Mouse (Mus musculus) liver, adult 2 months (tissue): ENCODE results near the gene Znhit2. TPM values are rescaled to one million over a fixed set of nuclear protein-coding genes. Genes with fewer than 3 reads are reported as not detected.

Source experiments
- DNase-seq: peaks from one replicate; pipeline ENCODE4 v3.0.0-alpha.2; 2011; ENCODE audit warnings: low read depth, low spot score; ENCODE audit errors: extremely low read depth
- H3K27ac ChIP-seq: fragments of 200-500 bp; replicated peaks from 2 replicates; pipeline ENCODE4 v1.5.1; 2012; ENCODE audit warnings: low read depth, mild to moderate bottlenecking, control low read depth, inconsistent platforms, low read length; ENCODE audit not compliant: insufficient read depth
- H3K27me3 ChIP-seq: fragments of 200-500 bp; 2 replicates; pipeline ENCODE4 v1.6.1; 2012; ENCODE audit warnings: mild to moderate bottlenecking, moderate library complexity, low read length, inconsistent platforms; ENCODE audit not compliant: control insufficient read depth, insufficient read depth
- H3K36me3 ChIP-seq: fragments of 200-500 bp; 2 replicates; pipeline ENCODE4 v1.6.1; 2012; ENCODE audit warnings: low read length, inconsistent platforms; ENCODE audit not compliant: control insufficient read depth, insufficient read depth
- H3K4me1 ChIP-seq: fragments of 200-500 bp; 2 replicates; pipeline ENCODE4 v1.6.1; 2011; ENCODE audit warnings: low read length; ENCODE audit not compliant: control insufficient read depth, insufficient read depth
- H3K4me3 ChIP-seq: fragments of 200-500 bp; 2 replicates; pipeline ENCODE4 v1.5.1; 2011; ENCODE audit warnings: low read depth, mild to moderate bottlenecking, control low read depth, low read length, moderate library complexity; ENCODE audit not compliant: insufficient read depth
- H3K79me2 ChIP-seq: fragments of 200-500 bp; 2 replicates; pipeline ENCODE4 v1.6.1; 2012; ENCODE audit warnings: inconsistent platforms, mild to moderate bottlenecking, low read length, moderate library complexity; ENCODE audit not compliant: control insufficient read depth, insufficient read depth
- H3K9ac ChIP-seq: fragments of 200-500 bp; 2 replicates; pipeline ENCODE4 v1.6.1; 2012; ENCODE audit warnings: low read depth, mild to moderate bottlenecking, control low read depth, inconsistent platforms, low read length
- CTCF ChIP-seq: fragments of 200-500 bp; IDR thresholded peaks from 2 replicates; pipeline ENCODE4 v1.5.1; 2011; ENCODE audit warnings: low read depth, low read length, control low read depth
- POLR2A ChIP-seq: fragments of 200-500 bp; IDR thresholded peaks from 2 replicates; pipeline ENCODE4 v1.6.1; 2011; ENCODE audit warnings: low read length, control low read depth; ENCODE audit not compliant: insufficient read depth; ENCODE audit errors: extremely low read depth
- WGBS: fragments of 180-500 bp; shearing (Covaris S2); methylation state at CpG from one replicate; pipeline ENCODE4 v1.1.7; 2018; 5-methylcytosine and 5-hydroxymethylcytosine counted together
- polyA plus RNA-seq: library from polyadenylated mRNA; depleted of rRNA; stranded (reverse); fragments of >200 nt; gene quantifications from 2 replicates; pipeline ENCODE4 v1.2.3, GENCODE M21; 2012; rRNA removed
- total RNA-seq: library from RNA; depleted of rRNA; stranded (reverse); fragments of >200 nt; gene quantifications from 2 replicates; pipeline ENCODE4 v1.2.3, GENCODE M21; 2014; rRNA removed

The Znhit2 gene
- total and polyA plus RNA-seq, 2 experiments: 10.9 to 52.6 TPM

DNA sequence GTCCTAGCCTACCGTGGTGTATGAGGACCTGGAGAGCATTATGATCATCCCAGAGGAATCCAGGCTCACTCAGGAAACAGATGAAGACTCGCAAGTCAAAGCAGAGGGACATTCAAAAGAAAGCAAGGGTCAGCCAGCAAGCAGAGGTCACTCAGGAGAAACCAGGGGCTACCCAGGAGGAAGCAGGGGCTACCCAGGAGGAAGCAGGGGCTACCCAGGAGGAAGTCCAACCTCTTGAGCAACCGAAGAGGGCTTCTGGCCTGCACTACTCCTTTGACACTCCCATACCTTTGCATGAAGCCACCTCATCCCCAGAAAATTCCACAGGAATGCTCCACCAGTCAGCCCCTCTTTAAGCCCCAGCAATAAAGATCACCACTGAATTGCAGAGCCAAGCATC lies 36.9 kb downstream of the Znhit2 start:
- no peak overlapping the region for H3K4me3 ChIP-seq

DNA sequence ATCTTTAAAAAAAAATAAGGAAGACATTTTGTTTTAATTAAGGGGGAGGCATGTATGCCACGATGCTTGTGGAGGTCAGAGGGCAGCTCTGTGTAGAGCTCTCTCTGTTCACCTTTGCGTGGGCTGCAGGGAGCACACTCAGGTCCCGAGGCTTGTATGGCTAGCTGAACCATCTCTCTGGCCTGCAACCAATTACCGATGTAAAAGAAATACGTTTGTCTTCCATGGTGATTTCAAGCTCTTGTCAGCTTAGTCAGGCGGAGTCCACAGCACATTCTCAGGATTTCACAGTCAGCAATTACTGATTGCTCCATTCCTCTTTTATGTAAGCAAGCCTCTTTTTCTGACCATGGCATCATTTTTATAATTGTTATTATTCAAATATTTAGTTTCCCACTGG lies 40.2 kb downstream of the Znhit2 start:
- H3K9ac ChIP-seq: no peak overlapping the region
- H3K27ac ChIP-seq: no peak overlapping the region
- no peaks in the 10 kb centered on the region for H3K36me3 ChIP-seq
- no peak for DNase-seq
- WGBS: 63% methylated on average over 6 of the region's 6 CpGs
- H3K79me2 ChIP-seq: no peaks in the 10 kb centered on the region
- H3K4me1 ChIP-seq: no peaks in the 10 kb centered on the region
- no peak overlapping the region for H3K4me3 ChIP-seq
- H3K27me3 ChIP-seq: no peaks in the 10 kb centered on the region
- TF ChIP-seq CTCF (no peak), POLR2A (no peak)

More for the DNA sequence above, 36.9 kb downstream of the Znhit2 start:
- Histone ChIP-seq H3K9ac (no peak overlapping the region), H3K4me1 (no peaks in the 10 kb centered on the region), H3K27me3 (no peaks in the 10 kb centered on the region), H3K27ac (no peak overlapping the region), H3K36me3 (no peaks in the 10 kb centered on the region), H3K79me2 (no peaks in the 10 kb centered on the region)
- no peak for DNase-seq
- 77% methylated on average over 3 of the region's 3 CpGs for WGBS
- TF ChIP-seq POLR2A: no peak
- no peak for TF ChIP-seq CTCF

DNA sequence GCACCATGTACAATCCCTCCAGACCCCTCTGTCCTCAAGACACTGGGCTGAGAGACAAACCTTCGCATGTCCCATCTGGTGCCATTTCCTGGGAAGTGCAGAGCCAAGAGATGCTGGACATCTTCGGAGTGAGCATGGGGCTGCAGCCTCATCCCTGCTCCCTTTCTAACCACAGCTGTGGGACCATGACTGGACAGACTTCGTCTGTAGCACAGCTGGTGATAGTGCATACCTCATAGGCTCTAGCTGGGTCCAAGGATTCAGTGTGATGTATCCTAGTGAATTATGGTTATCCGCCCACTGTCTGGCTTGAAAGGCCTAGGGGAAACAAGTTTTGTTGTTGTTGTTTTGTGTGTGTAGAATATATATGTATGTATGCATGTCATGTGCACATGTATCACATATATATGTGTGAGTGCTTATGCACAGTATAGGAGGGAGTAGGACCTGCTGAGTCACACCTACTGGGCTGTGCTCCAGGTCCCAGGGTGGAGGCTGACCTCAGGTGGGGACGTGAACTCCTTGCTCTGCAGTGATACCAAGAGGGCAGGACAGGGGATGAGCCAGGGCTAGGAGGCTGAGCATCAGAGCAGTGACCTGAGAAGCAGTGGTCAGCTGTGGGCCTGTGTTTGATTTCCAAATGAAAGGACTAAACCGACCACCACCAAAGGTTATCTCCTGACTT lies 41.3 kb downstream of the Znhit2 start:
- no peak for TF ChIP-seq CTCF
- no peak for TF ChIP-seq POLR2A
- Histone ChIP-seq H3K36me3 (no peaks in the 10 kb centered on the region), H3K9ac (no peak overlapping the region), H3K27ac (no peak overlapping the region), H3K79me2 (no peaks in the 10 kb centered on the region), H3K4me1 (no peaks in the 10 kb centered on the region), H3K4me3 (no peak overlapping the region), H3K27me3 (peaks cover 2% of the 10 kb centered on the region; the same call in 1 of the 2 replicates)
- 69% methylated on average over 6 of the region's 6 CpGs for WGBS
- DNase-seq: no peak

DNA sequence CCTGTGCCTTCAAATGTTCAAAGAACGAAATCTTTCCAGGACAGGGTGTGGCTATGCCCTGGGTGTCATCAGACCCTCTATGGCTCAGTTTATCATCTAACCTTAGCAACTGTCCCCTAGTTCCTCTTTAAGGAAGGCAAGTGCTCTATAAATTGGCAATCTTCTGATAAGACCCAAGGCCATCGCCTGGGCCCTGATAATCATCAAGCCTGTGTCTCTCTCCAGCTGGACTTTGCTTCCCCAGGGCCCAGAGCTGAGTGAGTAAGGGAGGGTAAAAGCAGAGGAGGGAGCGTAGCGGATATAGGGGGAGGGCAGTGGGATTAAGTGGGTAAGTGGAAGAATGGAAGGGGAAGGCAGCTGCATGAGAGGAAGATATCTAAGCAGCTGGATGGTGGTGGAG lies 43.5 kb downstream of the Znhit2 start:
- Histone ChIP-seq H3K9ac (no peak overlapping the region), H3K27ac (no peak overlapping the region), H3K4me1 (no peaks in the 10 kb centered on the region), H3K27me3 (peaks cover 2% of the 10 kb centered on the region; the same call in 1 of the 2 replicates), H3K79me2 (no peaks in the 10 kb centered on the region), H3K36me3 (no peaks in the 10 kb centered on the region), H3K4me3 (no peak overlapping the region)
- TF ChIP-seq CTCF (no peak), POLR2A (no peak)
- no peak for DNase-seq
- 82% methylated on average over 4 of the region's 4 CpGs for WGBS

DNA sequence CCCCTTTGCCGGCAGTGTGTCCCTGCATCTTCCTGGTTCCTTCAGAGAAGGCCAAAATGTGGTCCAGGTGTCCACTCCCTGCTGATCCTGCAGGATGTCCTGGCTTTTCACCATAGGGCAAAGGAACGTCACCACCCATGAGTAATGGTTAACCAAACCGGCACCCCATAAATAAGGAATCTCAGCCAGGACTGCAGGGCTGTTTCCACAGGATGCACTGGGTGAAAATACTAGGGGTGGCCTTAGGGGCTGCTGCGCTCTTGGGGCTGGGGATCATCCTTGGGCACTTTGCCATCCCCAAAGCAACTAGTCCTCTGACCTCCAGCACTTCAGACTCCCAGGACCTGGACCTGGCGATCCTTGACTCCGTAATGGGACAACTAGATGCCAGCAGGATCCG lies 44.6 kb downstream of the Znhit2 start, which contains the start of gene Naaladl1:
TSS of gene Naaladl1 (plus strand) at position 197 of the 400 bp plus-strand sequence.
- Histone ChIP-seq H3K36me3 (no peaks in the 10 kb centered on the region), H3K4me1 (no peaks in the 10 kb centered on the region), H3K27ac (no peak within 1 kb of the TSS), H3K9ac (no peak within 1 kb of the TSS), H3K79me2 (no peaks in the 10 kb centered on the region), H3K27me3 (peaks cover 2% of the 10 kb centered on the region; the same call in 1 of the 2 replicates), H3K4me3 (no peak within 1 kb of the TSS)
- TF ChIP-seq CTCF (no peak), POLR2A (no peak)
- DNase-seq: no peak
- WGBS: 65% methylated on average over 7 of the region's 7 CpGs

Other genes with a start within 250 kb of the Znhit2 start
- 5.2 and 5.9 TPM in 2 replicates for gene Frmd8, start 185.9 kb upstream of the Znhit2 start, total RNA-seq
- 10.3 and 14.2 TPM in 2 replicates for gene Frmd8, start 185.9 kb upstream of the Znhit2 start, polyA plus RNA-seq
- 8.6 and 13.0 TPM in 2 replicates for gene Slc25a45, start 183.4 kb upstream of the Znhit2 start, total RNA-seq
- 52.8 and 57.7 TPM in 2 replicates for gene Slc25a45, start 183.4 kb upstream of the Znhit2 start, polyA plus RNA-seq
- 0.18 and 0.27 TPM in 2 replicates for gene Tigd3, start 167.0 kb upstream of the Znhit2 start, total RNA-seq
- gene Tigd3, start 167.0 kb upstream of the Znhit2 start, polyA plus RNA-seq: 0.16 and 0.24 TPM in 2 replicates
- 10.3 and 10.7 TPM in 2 replicates for gene Dpf2, start 148.2 kb upstream of the Znhit2 start, total RNA-seq
- gene Dpf2, start 148.2 kb upstream of the Znhit2 start, polyA plus RNA-seq: 28.8 and 40.0 TPM in 2 replicates
- 1.7 and 2.1 TPM in 2 replicates for gene Cdc42ep2, start 136.4 kb upstream of the Znhit2 start, total RNA-seq
- gene Cdc42ep2, start 136.4 kb upstream of the Znhit2 start, polyA plus RNA-seq: 2.1 and 2.4 TPM in 2 replicates
- gene Pola2, start 97.0 kb upstream of the Znhit2 start, total RNA-seq: 6.7 and 8.3 TPM in 2 replicates
- 10.5 and 14.3 TPM in 2 replicates for gene Pola2, start 97.0 kb upstream of the Znhit2 start, polyA plus RNA-seq
- gene Slc22a20, start 75.0 kb upstream of the Znhit2 start, total RNA-seq: not detected in 2 replicates
- gene Slc22a20, start 75.0 kb upstream of the Znhit2 start, polyA plus RNA-seq: not detected in 2 replicates
- 8.0 and 9.9 TPM in 2 replicates for gene Capn1, start 45.3 kb upstream of the Znhit2 start, total RNA-seq
- 10.6 and 12.7 TPM in 2 replicates for gene Capn1, start 45.3 kb upstream of the Znhit2 start, polyA plus RNA-seq
- gene Syvn1, start 14.6 kb upstream of the Znhit2 start, total RNA-seq: 7.6 and 15.2 TPM in 2 replicates
- gene Syvn1, start 14.6 kb upstream of the Znhit2 start, polyA plus RNA-seq: 53.0 and 64.7 TPM in 2 replicates
- gene Mrpl49, start 3.4 kb upstream of the Znhit2 start, total RNA-seq: 27.1 and 27.2 TPM in 2 replicates
- gene Mrpl49, start 3.4 kb upstream of the Znhit2 start, polyA plus RNA-seq: 13.6 and 16.8 TPM in 2 replicates
- 455 and 560 TPM in 2 replicates for gene Fau, start 3.3 kb upstream of the Znhit2 start, total RNA-seq
- 715 and 820 TPM in 2 replicates for gene Fau, start 3.3 kb upstream of the Znhit2 start, polyA plus RNA-seq
- 185 and 210 TPM in 2 replicates for gene Tm7sf2, start 7.2 kb downstream of the Znhit2 start, total RNA-seq
- gene Tm7sf2, start 7.2 kb downstream of the Znhit2 start, polyA plus RNA-seq: 433 and 503 TPM in 2 replicates
- gene Vps51, start 16.0 kb downstream of the Znhit2 start, total RNA-seq: 16.0 and 19.8 TPM in 2 replicates
- gene Vps51, start 16.0 kb downstream of the Znhit2 start, polyA plus RNA-seq: 30.4 and 36.3 TPM in 2 replicates
- not detected in 2 replicates for gene Tmem262, start 18.8 kb downstream of the Znhit2 start, total RNA-seq
- not detected in 2 replicates for gene Tmem262, start 18.8 kb downstream of the Znhit2 start, polyA plus RNA-seq
- gene Gm28374, start 21.1 kb downstream of the Znhit2 start, total RNA-seq: 0.34 and 0.46 TPM in 2 replicates
- 0.20 TPM in 1 of 2 replicates, not detected in the other for gene Gm28374, start 21.1 kb downstream of the Znhit2 start, polyA plus RNA-seq
- gene Zfpl1, start 23.8 kb downstream of the Znhit2 start, total RNA-seq: 7.9 and 11.0 TPM in 2 replicates
- 45.1 and 49.1 TPM in 2 replicates for gene Zfpl1, start 23.8 kb downstream of the Znhit2 start, polyA plus RNA-seq
- 0.28 and 0.47 TPM in 2 replicates for gene Cdca5, start 23.8 kb downstream of the Znhit2 start, total RNA-seq
- gene Cdca5, start 23.8 kb downstream of the Znhit2 start, polyA plus RNA-seq: 0.18 and 0.20 TPM in 2 replicates
- gene AC131692.1, start 33.2 kb downstream of the Znhit2 start, total RNA-seq: not detected in 2 replicates
- gene AC131692.1, start 33.2 kb downstream of the Znhit2 start, polyA plus RNA-seq: not detected in 2 replicates
- gene Naaladl1, start 44.6 kb downstream of the Znhit2 start, total RNA-seq: not detected in 2 replicates
- gene Naaladl1, start 44.6 kb downstream of the Znhit2 start, polyA plus RNA-seq: not detected in 2 replicates
- 4.0 and 4.9 TPM in 2 replicates for gene Sac3d1, start 57.5 kb downstream of the Znhit2 start, total RNA-seq
- gene Sac3d1, start 57.5 kb downstream of the Znhit2 start, polyA plus RNA-seq: 19.4 and 22.0 TPM in 2 replicates
- 7.2 and 10.5 TPM in 2 replicates for gene Snx15, start 67.1 kb downstream of the Znhit2 start, total RNA-seq
- 19.1 and 20.5 TPM in 2 replicates for gene Snx15, start 67.1 kb downstream of the Znhit2 start, polyA plus RNA-seq
- gene Batf2, start 79.8 kb downstream of the Znhit2 start, total RNA-seq: 0.74 and 1.6 TPM in 2 replicates
- gene Batf2, start 79.8 kb downstream of the Znhit2 start, polyA plus RNA-seq: 1.1 and 2.4 TPM in 2 replicates
- 2.5 and 3.0 TPM in 2 replicates for gene Arl2, start 80.4 kb downstream of the Znhit2 start, total RNA-seq
- 13.9 and 16.3 TPM in 2 replicates for gene Arl2, start 80.4 kb downstream of the Znhit2 start, polyA plus RNA-seq
- gene Majin, start 123.2 kb downstream of the Znhit2 start, total RNA-seq: not detected in 2 replicates
- 0.14 TPM in 1 of 2 replicates, not detected in the other for gene Majin, start 123.2 kb downstream of the Znhit2 start, polyA plus RNA-seq
- 0.27 and 0.28 TPM in 2 replicates for gene Gpha2, start 165.2 kb downstream of the Znhit2 start, total RNA-seq
- gene Gpha2, start 165.2 kb downstream of the Znhit2 start, polyA plus RNA-seq: not detected in 2 replicates
- gene Ppp2r5b, start 174.7 kb downstream of the Znhit2 start, total RNA-seq: 3.2 and 3.3 TPM in 2 replicates
- 12.5 and 14.5 TPM in 2 replicates for gene Ppp2r5b, start 174.7 kb downstream of the Znhit2 start, polyA plus RNA-seq
- gene Atg2a, start 180.5 kb downstream of the Znhit2 start, total RNA-seq: 9.1 and 16.0 TPM in 2 replicates
- 26.8 and 32.3 TPM in 2 replicates for gene Atg2a, start 180.5 kb downstream of the Znhit2 start, polyA plus RNA-seq
- 25.3 and 29.7 TPM in 2 replicates for gene Ehd1, start 215.5 kb downstream of the Znhit2 start, total RNA-seq
- 140 and 154 TPM in 2 replicates for gene Ehd1, start 215.5 kb downstream of the Znhit2 start, polyA plus RNA-seq
- gene Cdc42bpg, start 245.3 kb downstream of the Znhit2 start, total RNA-seq: 3.1 and 4.6 TPM in 2 replicates
- gene Cdc42bpg, start 245.3 kb downstream of the Znhit2 start, polyA plus RNA-seq: 6.7 and 7.3 TPM in 2 replicates